Mouse (Mus musculus) lung, embryonic 16.5 days (tissue): ENCODE results near the gene Atrnl1. TPM values are rescaled to one million over a fixed set of nuclear protein-coding genes. Genes with fewer than 3 reads are reported as not detected.
A peak's percentile ranks its signal among the peaks of the same experiment; 100 is the strongest.

ENCODE experiments used
- ATAC-seq: fragments of 200-750 bp; cut with Nextera tagmentation; 2 replicates; pipeline ENCODE4 v1.8.0; 2017; ENCODE audit warnings: low read depth, mild to moderate bottlenecking, moderate library complexity
- H3K27ac ChIP-seq: fragments of 300-500 bp; sonication (generic); 2 replicates; pipeline ENCODE4 v1.5.1; 2014; ENCODE audit warnings: mild to moderate bottlenecking, control low read depth, low read length
- H3K27me3 ChIP-seq: fragments of 300-500 bp; sonication (generic); 2 replicates; pipeline ENCODE4 v1.6.1; 2014; ENCODE audit warnings: low read depth, low read length, mixed read lengths; ENCODE audit not compliant: control insufficient read depth, insufficient read depth
- H3K36me3 ChIP-seq: fragments of 300-500 bp; sonication (generic); 2 replicates; pipeline ENCODE4 v1.6.1; 2014; ENCODE audit warnings: low read length; ENCODE audit not compliant: control insufficient read depth, insufficient read depth
- H3K4me1 ChIP-seq: fragments of 300-500 bp; sonication (generic); replicated peaks from 2 replicates; pipeline ENCODE4 v1.6.1; 2014; ENCODE audit warnings: low read length, mixed read lengths; ENCODE audit not compliant: control insufficient read depth, insufficient read depth
- H3K4me2 ChIP-seq: fragments of 300-500 bp; sonication (generic); 2 replicates; pipeline ENCODE4 v1.6.1; 2014; ENCODE audit warnings: low read depth, low read length, control low read depth
- H3K4me3 ChIP-seq: fragments of 300-500 bp; sonication (generic); 2 replicates; pipeline ENCODE4 v1.5.1; 2014; ENCODE audit warnings: mild to moderate bottlenecking, low read length, control low read depth
- H3K9ac ChIP-seq: fragments of 300-500 bp; sonication (generic); 2 replicates; pipeline ENCODE4 v1.6.1; 2014; ENCODE audit warnings: low read length, control low read depth
- H3K9me3 ChIP-seq: fragments of 300-500 bp; sonication (generic); 2 replicates; pipeline ENCODE4 v1.6.1; 2016; ENCODE audit warnings: low read length; ENCODE audit not compliant: control insufficient read depth
- WGBS: fragments of 180-500 bp; shearing (Covaris S2); extraction: QIAGEN DNeasy Blood & Tissue Kit; methylation state at CpG from one replicate; pipeline ENCODE4 v1.1.7; 2014; 5-methylcytosine and 5-hydroxymethylcytosine counted together
- microRNA-seq: library from miRNA; unstranded; fragments of <30 nt; microRNA quantifications from one replicate; pipeline ENCODE4, GENCODE M21; 2016
- polyA plus RNA-seq: library from polyadenylated mRNA; unstranded; fragments of >200 nt; fragmentation: Nextera tagmentation; extraction: Ambion mirVana; gene quantifications from 2 replicates; pipeline ENCODE4 v1.2.1, GENCODE M21; 2015

Gene Atrnl1
- polyA plus RNA-seq, 1 experiment from 2014 or later, result 5.0 TPM

DNA sequence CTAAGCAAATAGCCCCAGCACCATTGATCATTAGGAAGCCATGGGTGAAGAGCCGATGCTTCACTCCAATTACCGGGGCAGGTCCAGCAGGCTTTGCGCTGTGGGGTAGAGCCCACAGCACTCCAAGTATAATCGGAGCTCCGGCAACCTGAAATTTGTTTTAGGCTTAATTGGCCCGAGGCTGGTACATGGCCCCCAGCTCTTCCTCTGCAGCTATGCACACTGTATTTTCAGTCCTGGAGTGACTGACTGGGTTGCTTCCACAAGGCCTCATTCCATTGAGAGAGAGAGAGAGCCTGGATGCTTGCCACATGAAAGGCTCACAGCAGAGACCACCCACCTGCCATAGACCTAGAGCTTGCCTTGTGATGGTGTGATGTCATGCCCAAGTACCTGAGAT lies 555.3 kb downstream of the Atrnl1 start:
- no peaks in the 10 kb centered on the region for H3K9me3 ChIP-seq
- ATAC-seq, result no peak
- no peaks in the 10 kb centered on the region for H3K27me3 ChIP-seq
- no peak overlapping the region for H3K9ac ChIP-seq
- no peaks in the 10 kb centered on the region for H3K36me3 ChIP-seq
- no peak overlapping the region for H3K27ac ChIP-seq
- no peak overlapping the region for H3K4me3 ChIP-seq
- no peaks in the 10 kb centered on the region for H3K4me1 ChIP-seq
- WGBS, result 50% methylated on average over 6 of the region's 6 CpGs
- peak overlapping the region; percentile 23; the same call in 1 of the 2 replicates for H3K4me2 ChIP-seq

DNA sequence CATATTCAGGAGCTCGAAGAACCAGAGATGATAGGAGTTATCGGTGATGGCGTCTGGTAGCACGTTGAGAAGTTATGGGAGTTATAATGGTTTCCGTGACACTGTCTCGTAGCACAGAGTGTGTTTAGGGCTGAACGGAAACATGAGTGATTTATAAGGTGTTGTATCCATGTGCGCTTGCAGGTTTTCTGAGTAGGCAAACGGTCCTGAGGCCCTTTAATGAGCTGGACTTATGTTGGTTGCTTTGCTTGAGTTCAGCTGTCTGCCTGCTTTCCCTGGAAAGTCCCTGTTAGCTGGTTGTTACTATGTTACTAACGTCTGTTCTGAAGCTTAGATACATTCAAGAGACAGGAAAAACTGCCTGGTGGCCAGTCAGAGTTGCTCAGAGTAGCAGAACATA lies 567.6 kb downstream of the Atrnl1 start:
- WGBS, result 44% methylated on average over 10 of the region's 10 CpGs
- H3K36me3 ChIP-seq, result no peaks in the 10 kb centered on the region
- ATAC-seq, result no peak
- peaks cover 2% of the 10 kb centered on the region; the same call in 1 of the 2 replicates for H3K4me1 ChIP-seq
- H3K4me2 ChIP-seq, result no peak overlapping the region
- H3K9me3 ChIP-seq, result no peaks in the 10 kb centered on the region
- H3K27me3 ChIP-seq, result no peaks in the 10 kb centered on the region
- H3K27ac ChIP-seq, result no peak overlapping the region
- H3K9ac ChIP-seq, result no peak overlapping the region
- no peak overlapping the region for H3K4me3 ChIP-seq

DNA sequence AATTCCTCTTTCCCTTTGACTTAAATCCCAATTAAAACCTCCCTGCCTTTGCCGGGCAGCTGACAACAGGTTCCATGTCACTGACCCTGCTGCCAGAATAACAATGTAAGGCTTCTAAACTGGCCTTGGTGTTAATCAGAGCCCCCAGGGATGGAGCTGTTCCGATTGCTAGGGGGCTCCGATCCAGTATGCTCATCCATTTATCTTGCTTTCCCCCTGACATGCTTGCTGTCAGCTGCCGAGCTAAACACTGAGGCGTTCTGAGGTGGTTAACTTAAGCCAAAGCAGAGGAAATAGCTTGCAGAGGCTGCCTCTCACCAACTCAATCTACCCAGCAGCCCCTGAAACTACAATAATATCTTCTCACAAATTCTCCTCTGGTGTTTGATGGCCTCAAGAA lies 569.9 kb downstream of the Atrnl1 start:
- ATAC-seq, result no peak

More for the DNA sequence above, 569.9 kb downstream of the Atrnl1 start:
- no peaks in the 10 kb centered on the region for H3K36me3 ChIP-seq
- 12% methylated on average over 5 of the region's 5 CpGs for WGBS
- no peaks in the 10 kb centered on the region for H3K27me3 ChIP-seq
- peaks cover 2% of the 10 kb centered on the region; the same call in 1 of the 2 replicates for H3K4me1 ChIP-seq
- no peaks in the 10 kb centered on the region for H3K9me3 ChIP-seq
- H3K4me2 ChIP-seq, result no peak overlapping the region
- H3K27ac ChIP-seq, result no peak overlapping the region
- H3K4me3 ChIP-seq, result no peak overlapping the region
- no peak overlapping the region for H3K9ac ChIP-seq

Small RNAs within 50 kb of the gene (microRNA-seq; reads per million reads assigned to microRNA genes)
- 1.2 reads per million for gene Mir5623

Other genes starting within 250 kb of the Atrnl1 start
- 21.4 and 24.2 TPM in 2 replicates for gene Trub1, start 158.1 kb upstream of the Atrnl1 start, polyA plus RNA-seq